Mouse (Mus musculus) CH12.LX (cell line): ENCODE data around the gene Pros1. TPM values are rescaled to one million over a fixed set of nuclear protein-coding genes. Genes with fewer than 3 reads are reported as not detected.
A peak's percentile ranks its signal among the peaks of the same experiment; 100 is the strongest.

ENCODE experiments used
- DNase-seq: peaks from one replicate; pipeline ENCODE4 v3.0.0-alpha.2; 2013; ENCODE audit errors: extremely low read depth
- H3K27ac ChIP-seq: 2 replicates; pipeline ENCODE4 v1.5.1; 2012; ENCODE audit warnings: low read depth, mild to moderate bottlenecking, control low read depth, moderate library complexity; ENCODE audit not compliant: insufficient read depth
- H3K27me3 ChIP-seq: replicated peaks from 2 replicates; pipeline ENCODE3; 2012; ENCODE audit warnings: inconsistent platforms
- H3K36me3 ChIP-seq, 2 experiments: replicated peaks in 1 of 2; 2 replicates each; pipeline versions ENCODE3 to v1.6.1; 2012; ENCODE audit warnings: inconsistent platforms in 1 of 2, low read length in 1 of 2, mild to moderate bottlenecking in 1 of 2, mixed read lengths in 1 of 2, moderate library complexity in 1 of 2; ENCODE audit not compliant: control insufficient read depth in 1 of 2, insufficient read depth in 1 of 2
- H3K4me1 ChIP-seq, 2 experiments: 2 replicates each; pipeline ENCODE4 v1.6.1; 2012; ENCODE audit warnings: inconsistent platforms in 1 of 2, moderate library complexity in 1 of 2; ENCODE audit not compliant: insufficient read depth in 2 of 2, control insufficient read depth in 1 of 2
- H3K4me2 ChIP-seq: 2 replicates; pipeline ENCODE4 v1.6.1; 2012; ENCODE audit warnings: low read depth, mild to moderate bottlenecking, control low read depth; ENCODE audit not compliant: poor library complexity, insufficient read depth, severe bottlenecking
- H3K4me3 ChIP-seq, 3 experiments: fragments of 150-350 bp in 1 of 3; sonication (generic) in 1 of 3; replicated peaks in 1 of 3; 2 replicates each; pipeline versions ENCODE3 to v1.5.1; 2011 to 2012; ENCODE audit warnings: low read depth in 2 of 3, low read length in 2 of 3, mild to moderate bottlenecking in 2 of 3, moderate library complexity in 2 of 3, control low read depth in 1 of 3, improper control_type of control experiment in 1 of 3, inconsistent platforms in 1 of 3, mixed read lengths in 1 of 3; ENCODE audit not compliant: poor library complexity in 1 of 3
- H3K79me2 ChIP-seq: replicated peaks from 2 replicates; pipeline ENCODE4 v1.6.1; 2012; ENCODE audit warnings: mild to moderate bottlenecking, moderate library complexity; ENCODE audit not compliant: control insufficient read depth, poor library complexity, insufficient read depth, severe bottlenecking; ENCODE audit errors: extremely low read depth
- H3K9ac ChIP-seq: 2 replicates; pipeline ENCODE4 v1.6.1; 2012; ENCODE audit warnings: low read depth, mild to moderate bottlenecking, control low read depth, moderate library complexity; ENCODE audit not compliant: insufficient read depth
- H3K9me3 ChIP-seq: replicated peaks from 2 replicates; pipeline ENCODE3; 2012; ENCODE audit warnings: low read length, inconsistent platforms, mixed read lengths
- BHLHE40 ChIP-seq: IDR thresholded peaks from 2 replicates; pipeline ENCODE4 v1.6.1; 2011; ENCODE audit warnings: mild to moderate bottlenecking, low read depth, low read length, improper control_type of control experiment
- CHD1 ChIP-seq: IDR thresholded peaks from 2 replicates; pipeline ENCODE4 v1.6.1; 2012; ENCODE audit warnings: low read depth, low read length, improper control_type of control experiment, inconsistent platforms
- CHD2 ChIP-seq: IDR thresholded peaks from 2 replicates; pipeline ENCODE4 v1.6.1; 2011; ENCODE audit warnings: low read length, improper control_type of control experiment
- CTCF ChIP-seq, 2 experiments: IDR thresholded peaks in 1 of 2; conservative IDR thresholded peaks in 1 of 2; 2 replicates each; pipeline ENCODE4 v1.5.1; 2011 to 2012; ENCODE audit warnings: low read depth in 2 of 2, low read length in 2 of 2, improper control_type of control experiment in 1 of 2, inconsistent platforms in 1 of 2, mild to moderate bottlenecking in 1 of 2, moderate library complexity in 1 of 2
- E2F4 ChIP-seq: IDR thresholded peaks from 2 replicates; pipeline ENCODE4 v1.6.1; 2011; ENCODE audit warnings: low read depth, low read length, improper control_type of control experiment; ENCODE audit not compliant: insufficient replicate concordance
- ELF1 ChIP-seq: IDR thresholded peaks from 2 replicates; pipeline ENCODE4 v1.6.1; 2014; ENCODE audit warnings: low read depth, mild to moderate bottlenecking, inconsistent platforms, low read length, improper control_type of control experiment
- EP300 ChIP-seq: IDR thresholded peaks from 2 replicates; pipeline ENCODE4 v1.6.1; 2011; ENCODE audit warnings: low read length, improper control_type of control experiment
- ETS1 ChIP-seq: conservative IDR thresholded peaks from 2 replicates; pipeline ENCODE4 v1.6.1; 2012; ENCODE audit warnings: low read depth, mild to moderate bottlenecking, inconsistent platforms, low read length, improper control_type of control experiment, moderate library complexity
- GABPA ChIP-seq: IDR thresholded peaks from 2 replicates; pipeline ENCODE4 v1.6.1; 2012; ENCODE audit warnings: low read depth, low read length, improper control_type of control experiment, inconsistent platforms; ENCODE audit not compliant: insufficient replicate concordance
- HCFC1 ChIP-seq: IDR thresholded peaks from 2 replicates; pipeline ENCODE4 v1.6.1; 2012; ENCODE audit warnings: low read depth, mild to moderate bottlenecking, inconsistent platforms, low read length, improper control_type of control experiment
- IRF4 ChIP-seq: IDR thresholded peaks from 2 replicates; pipeline ENCODE4 v1.6.1; 2014; ENCODE audit warnings: low read depth, mild to moderate bottlenecking, inconsistent platforms, low read length, improper control_type of control experiment
- JUN ChIP-seq: IDR thresholded peaks from 2 replicates; pipeline ENCODE4 v1.6.1; 2011; ENCODE audit warnings: low read depth, mild to moderate bottlenecking, low read length, improper control_type of control experiment, moderate library complexity; ENCODE audit not compliant: insufficient read depth
- JUND ChIP-seq: conservative IDR thresholded peaks from 2 replicates; pipeline ENCODE4 v1.6.1; 2011; ENCODE audit warnings: low read depth, low read length, improper control_type of control experiment
- KAT2A ChIP-seq: IDR thresholded peaks from 2 replicates; pipeline ENCODE4 v1.6.1; 2012; ENCODE audit warnings: low read length, improper control_type of control experiment, inconsistent platforms; ENCODE audit not compliant: insufficient replicate concordance
- MAFK ChIP-seq: IDR thresholded peaks from 2 replicates; pipeline ENCODE4 v1.6.1; 2011; ENCODE audit warnings: low read length, improper control_type of control experiment; ENCODE audit not compliant: insufficient replicate concordance
- MAX ChIP-seq: IDR thresholded peaks from 2 replicates; pipeline ENCODE4 v1.6.1; 2011; ENCODE audit warnings: low read length, improper control_type of control experiment
- MAZ ChIP-seq: IDR thresholded peaks from 2 replicates; pipeline ENCODE4 v1.6.1; 2012; ENCODE audit warnings: low read depth, mild to moderate bottlenecking, inconsistent platforms, low read length, improper control_type of control experiment, moderate library complexity
- MEF2A ChIP-seq: IDR thresholded peaks from 2 replicates; pipeline ENCODE4 v1.6.1; 2014; ENCODE audit warnings: low read depth, mild to moderate bottlenecking, inconsistent platforms, low read length, improper control_type of control experiment, borderline replicate concordance
- MXI1 ChIP-seq: IDR thresholded peaks from 2 replicates; pipeline ENCODE4 v1.6.1; 2011; ENCODE audit warnings: mild to moderate bottlenecking, low read depth, low read length, improper control_type of control experiment
- MYC ChIP-seq: IDR thresholded peaks from 2 replicates; pipeline ENCODE4 v1.6.1; 2011; ENCODE audit warnings: low read depth, mild to moderate bottlenecking, improper control_type of control experiment, low read length
- NELFE ChIP-seq: IDR thresholded peaks from 2 replicates; pipeline ENCODE4 v1.6.1; 2011; ENCODE audit warnings: low read depth, low read length, improper control_type of control experiment
- NRF1 ChIP-seq: IDR thresholded peaks from 2 replicates; pipeline ENCODE4 v1.6.1; 2014; ENCODE audit warnings: low read depth, mild to moderate bottlenecking, inconsistent platforms, low read length, improper control_type of control experiment, moderate library complexity
- PAX5 ChIP-seq: IDR thresholded peaks from 2 replicates; pipeline ENCODE4 v1.6.1; 2012; ENCODE audit warnings: low read length, inconsistent platforms, mixed read lengths
- POLR2A ChIP-seq: IDR thresholded peaks from 2 replicates; pipeline ENCODE4 v1.6.1; 2011; ENCODE audit warnings: low read depth, mild to moderate bottlenecking, improper control_type of control experiment, low read length
- POLR2AphosphoS2 ChIP-seq: IDR thresholded peaks from 2 replicates; pipeline ENCODE4 v1.6.1; 2011; ENCODE audit warnings: low read depth, low read length, improper control_type of control experiment
- RAD21 ChIP-seq: IDR thresholded peaks from 2 replicates; pipeline ENCODE4 v1.6.1; 2011; ENCODE audit warnings: low read depth, mild to moderate bottlenecking, low read length, improper control_type of control experiment, moderate library complexity
- RCOR1 ChIP-seq: conservative IDR thresholded peaks from 2 replicates; pipeline ENCODE4 v1.6.1; 2012; ENCODE audit warnings: low read depth, mild to moderate bottlenecking, inconsistent platforms, low read length, improper control_type of control experiment
- SIN3A ChIP-seq: IDR thresholded peaks from 2 replicates; pipeline ENCODE4 v1.6.1; 2012; ENCODE audit warnings: low read length, improper control_type of control experiment, inconsistent platforms
- SMC3 ChIP-seq: IDR thresholded peaks from 2 replicates; pipeline ENCODE4 v1.6.1; 2011; ENCODE audit warnings: low read depth, low read length, improper control_type of control experiment
- TBP ChIP-seq: conservative IDR thresholded peaks from 2 replicates; pipeline ENCODE4 v1.6.1; 2011; ENCODE audit warnings: low read depth, low read length, improper control_type of control experiment
- TCF12 ChIP-seq: IDR thresholded peaks from 2 replicates; pipeline ENCODE4 v1.6.1; 2014; ENCODE audit warnings: low read depth, mild to moderate bottlenecking, inconsistent platforms, low read length, improper control_type of control experiment
- UBTF ChIP-seq: IDR thresholded peaks from 2 replicates; pipeline ENCODE4 v1.6.1; 2012; ENCODE audit warnings: low read depth, mild to moderate bottlenecking, inconsistent platforms, low read length, improper control_type of control experiment, moderate library complexity
- USF1 ChIP-seq: IDR thresholded peaks from 2 replicates; pipeline ENCODE4 v1.6.1; 2014; ENCODE audit warnings: low read depth, mild to moderate bottlenecking, inconsistent platforms, low read length, improper control_type of control experiment
- USF2 ChIP-seq: conservative IDR thresholded peaks from 2 replicates; pipeline ENCODE4 v1.6.1; 2011; ENCODE audit warnings: low read depth, low read length, improper control_type of control experiment
- ZC3H11A ChIP-seq: IDR thresholded peaks from 2 replicates; pipeline ENCODE4 v1.6.1; 2012; ENCODE audit warnings: low read depth, mild to moderate bottlenecking, inconsistent platforms, low read length, improper control_type of control experiment
- ZKSCAN1 ChIP-seq: IDR thresholded peaks from 2 replicates; pipeline ENCODE4 v1.6.1; 2012; ENCODE audit warnings: low read depth, inconsistent platforms, low read length, improper control_type of control experiment, borderline replicate concordance
- ZMIZ1 ChIP-seq: IDR thresholded peaks from 2 replicates; pipeline ENCODE4 v1.6.1; 2012; ENCODE audit warnings: low read depth, mild to moderate bottlenecking, inconsistent platforms, low read length, improper control_type of control experiment
- ZNF384 ChIP-seq: IDR thresholded peaks from 2 replicates; pipeline ENCODE4 v1.6.1; 2012; ENCODE audit warnings: low read depth, low read length, improper control_type of control experiment, inconsistent platforms
- dilution Hi-C: fragments of 300-500 bp; cut with MboI; formaldehyde crosslinking; loops from 2 replicates; pipeline ENCODE4 v1.14.3; 2020; ENCODE audit warnings: low sequenced_read_pairs; ENCODE audit not compliant: extremely low pct_unique_long_range_greater_than_20kb, extremely low pct_ligation_motif_present
- in situ Hi-C: fragments of 300-500 bp; cut with MboI; formaldehyde crosslinking; loops from 3 replicates; pipeline ENCODE4 v1.14.3; 2019; ENCODE audit warnings: low sequenced_read_pairs, low pct_ligation_motif_present, low pct_unique_long_range_greater_than_20kb, mixed read lengths
- polyA plus RNA-seq: library from polyadenylated mRNA; unstranded; fragments of >175 nt; gene quantifications from 2 replicates; pipeline ENCODE4 v1.2.1, GENCODE M21; 2012; ENCODE audit warnings: low read depth; ENCODE audit not compliant: insufficient read length
- total RNA-seq, 2 experiments: library from RNA; depleted of rRNA; stranded (reverse); fragments of 300-350 nt in 1 of 2; fragments of >200 nt in 1 of 2; gene quantifications; 2 replicates each; pipeline ENCODE4 v1.2.3; 2012 to 2014

Gene Pros1
- total and polyA plus RNA-seq, 3 experiments, result 1.3 to 9.7 (median 1.6) TPM

GRCm38 (mm10) chr16:62834016-62834735 lies 19.9 kb upstream of the Pros1 start:
- TF ChIP-seq RCOR1, result peak; percentile 87
- TF ChIP-seq ZC3H11A, result no peak
- TF ChIP-seq USF1, result no peak
- no peak; the same call in 1 of the 2 replicates for TF ChIP-seq SIN3A
- no peak for TF ChIP-seq MAFK
- TF ChIP-seq CHD2, result peak; percentile 58; the same call in 1 of the 2 replicates
- no peak for TF ChIP-seq ZNF384
- TF ChIP-seq POLR2A, result no peak
- TF ChIP-seq ZMIZ1, result no peak
- TF ChIP-seq ZKSCAN1, result no peak
- TF ChIP-seq KAT2A, result no peak
- TF ChIP-seq USF2, result no peak
- no peak for TF ChIP-seq MAZ
- TF ChIP-seq RAD21, result no peak
- TF ChIP-seq SMC3, result no peak
- no peak for TF ChIP-seq CTCF (conservative IDR thresholded peaks at IDR 0.05 in 1 of 2, IDR thresholded peaks at IDR 0.05 in 1 of 2; ENCODE audit: low read depth in 2 of 2, low read length in 2 of 2)
- TF ChIP-seq ETS1, result peak; percentile 40; the same call in 1 of the 2 replicates
- TF ChIP-seq MAX, result no peak; the same call in 1 of the 2 replicates
- TF ChIP-seq TCF12, result 0 out of 2 replicates have a peak, but pooled peaks have one; percentile 41
- TF ChIP-seq MXI1, result no peak
- no peak for TF ChIP-seq UBTF
- 0 out of 2 replicates have a peak, but pooled peaks have one; percentile 36 for TF ChIP-seq MYC
- no peak for TF ChIP-seq POLR2AphosphoS2
- no peak for TF ChIP-seq PAX5
- no peak for TF ChIP-seq MEF2A
- TF ChIP-seq IRF4, result peak; percentile 98
- TF ChIP-seq BHLHE40, result 0 out of 2 replicates have a peak, but pooled peaks have one; percentile 13
- TF ChIP-seq GABPA, result no peak
- TF ChIP-seq CHD1, result 0 out of 2 replicates have a peak, but pooled peaks have one; percentile 63
- no peak for TF ChIP-seq TBP
- TF ChIP-seq HCFC1, result no peak
- TF ChIP-seq JUN, result peak; percentile 10; the same call in 1 of the 2 replicates
- TF ChIP-seq NELFE, result no peak
- peak; percentile 60; the same call in 1 of the 2 replicates for TF ChIP-seq JUND
- no peak for TF ChIP-seq E2F4
- peak; percentile 44; the same call in 1 of the 2 replicates for TF ChIP-seq ELF1
- no peak for TF ChIP-seq NRF1
- TF ChIP-seq EP300, result peak; percentile 98
- H3K4me2 ChIP-seq, result peak overlapping the region; percentile 69
- DNase-seq, result peak; percentile 78

More at GRCm38 (mm10) chr16:62834016-62834735, 19.9 kb upstream of the Pros1 start:
- Histone ChIP-seq H3K36me3 (peaks cover 3% of the 10 kb centered on the region in 2 experiments), H3K4me3 (no peak overlapping the region), H3K79me2 (0 out of 2 replicates have a peak, but pooled peaks cover 4% of the 10 kb centered on the region), H3K27me3 (no peaks in the 10 kb centered on the region), H3K9ac (0 out of 2 replicates have a peak overlapping the region, but pooled peaks have one; percentile 24), H3K27ac (peak overlapping the region; percentile 61), H3K4me1 (peaks cover 10 to 34% of the 10 kb centered on the region in 2 experiments), H3K9me3 (no peaks in the 10 kb centered on the region)
- dilution Hi-C loops, result no loop called here
- in situ Hi-C loops, result loop anchor here (25.0 kb wide), 1 partner anchor 322 kb away; no protein-coding TSS in a partner anchor
